Mouse (Mus musculus) heart, adult 10 weeks (tissue): Measurements from ENCODE around the gene Cntnap5a. TPM values are rescaled to one million over a fixed set of nuclear protein-coding genes. Genes with fewer than 3 reads are reported as not detected.

ENCODE experiments used
- polyA plus RNA-seq: library from polyadenylated mRNA; stranded (reverse); fragments of 350-450 nt; fragmentation: Illumina TruSeq; extraction: RNeasy Lipid Tissue Mini Kit (QIAGEN cat#74804); gene quantifications from one replicate; pipeline ENCODE4 v1.2.3, GENCODE M21; 2014; ENCODE audit warnings: low read depth, low replicate concordance

The Cntnap5a gene
- not detected for polyA plus RNA-seq

DNA sequence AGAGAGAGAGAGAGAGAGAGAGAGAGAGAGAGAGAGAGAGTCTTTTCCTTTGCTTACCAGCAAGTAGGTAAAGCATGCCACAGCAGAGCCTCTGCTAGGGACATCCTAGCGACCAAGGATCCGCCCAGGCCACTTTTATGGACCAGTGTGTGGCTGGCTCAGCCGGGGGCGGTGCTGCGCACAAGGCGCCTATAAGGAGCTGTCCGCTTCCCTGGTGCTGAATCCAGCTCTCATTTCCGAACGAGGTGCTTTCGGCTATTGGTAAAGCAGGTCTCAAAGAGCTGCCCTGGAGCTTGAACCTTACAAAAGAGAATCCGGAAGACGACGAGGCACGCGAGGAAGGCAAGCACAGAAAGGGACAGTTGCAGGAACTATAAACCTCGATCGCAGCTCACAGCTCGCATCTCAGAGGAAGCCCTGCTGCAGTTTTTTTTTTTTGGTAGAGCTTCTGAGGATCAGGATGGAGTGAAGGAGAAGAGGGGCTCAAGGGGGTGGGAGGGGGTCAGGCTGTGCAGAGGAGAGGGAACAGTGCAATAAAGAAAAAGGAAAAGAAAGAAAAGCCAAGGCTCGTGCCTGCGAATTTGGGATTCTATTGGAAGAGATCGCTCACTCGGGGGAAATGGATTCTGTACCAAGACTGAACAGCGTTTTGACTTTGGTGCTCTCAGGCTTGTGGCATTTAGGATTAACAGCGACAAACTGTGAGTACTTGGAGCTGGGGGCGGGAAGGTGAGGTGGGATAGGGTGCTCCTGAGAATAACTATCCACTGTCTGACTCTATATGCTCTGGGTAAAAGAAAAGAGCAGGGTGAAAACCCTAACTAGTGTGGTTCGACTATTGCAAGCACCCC is at the start of gene Cntnap5a:
Gene Cntnap5a (plus strand): TSS at position 239 of the 851 bp plus-strand sequence.

